Mouse (Mus musculus): ENCODE data around the gene Tor4a.

GRCm38 (mm10) chr2:25218445-25218844 lies 21.8 kb upstream of the Tor4a start, which contains the start of gene Fam166a:
- no peak for TF ChIP-seq CTCF (IDR thresholded peaks at IDR 0.05; ENCODE audit: low read depth)
- TF ChIP-seq EP300 (optimal IDR thresholded peaks at IDR 0.05): no peak
